Mouse (Mus musculus): ENCODE data around the gene Shmt2. TPM values are rescaled to one million over a fixed set of nuclear protein-coding genes. Genes with fewer than 3 reads are reported as not detected.

Shmt2 gene
- polyA plus RNA-seq, 1 experiment from 2014 or later: 91.5 TPM

GRCm38 (mm10) chr10:127516576-127517260 is 5.5 kb downstream of the Shmt2 start:
- Histone ChIP-seq H3K4me1 (ENCODE audit: control insufficient read depth, insufficient read depth, low read length) (peaks cover 49% of the 10 kb centered on the region), H3K4me3 (ENCODE audit: low read depth, low read length) (no peak overlapping the region), H3K9me3 (ENCODE audit: control insufficient read depth, low read length) (no peaks in the 10 kb centered on the region), H3K27me3 (ENCODE audit: control insufficient read depth, insufficient read depth, low read length) (peaks cover 24% of the 10 kb centered on the region), H3K9ac (ENCODE audit: low read length) (peak overlapping the region; percentile 2), H3K36me3 (ENCODE audit: control insufficient read depth, insufficient read depth, low read length) (peaks cover 2% of the 10 kb centered on the region; the same call in 1 of the 2 replicates), H3K27ac (ENCODE audit: low read depth, low read length) (no peak overlapping the region), H3K4me2 (ENCODE audit: low read depth) (peak overlapping the region; percentile 26)
- DNase-seq (ENCODE audit: low spot score): peak; percentile 67
- 4% methylated on average over 30 of the region's 30 CpGs for WGBS
- ATAC-seq (ENCODE audit: insufficient read depth, low FRiP score, low TSS enrichment): no peak

- H3K4me1 ChIP-seq (ENCODE audit: control insufficient read depth, insufficient read depth, low read length): peaks cover 49% of the 10 kb centered on the region
- peak overlapping the region; percentile 2; the same call in 1 of the 2 replicates for H3K9ac ChIP-seq (ENCODE audit: low read length)
- H3K9me3 ChIP-seq (ENCODE audit: control insufficient read depth, low read length): no peaks in the 10 kb centered on the region
- DNase-seq (ENCODE audit: low spot score) (peak; percentile 14), ATAC-seq (ENCODE audit: insufficient read depth, low FRiP score, low TSS enrichment) (no peak)
- H3K4me3 ChIP-seq (ENCODE audit: low read depth, low read length): no peak overlapping the region
- no peak overlapping the region for H3K27ac ChIP-seq (ENCODE audit: low read depth, low read length)
- WGBS: 13% methylated on average over 8 of the region's 8 CpGs
- peaks cover 2% of the 10 kb centered on the region; the same call in 1 of the 2 replicates for H3K36me3 ChIP-seq (ENCODE audit: control insufficient read depth, insufficient read depth, low read length)
- peak overlapping the region; percentile 26 for H3K4me2 ChIP-seq (ENCODE audit: low read depth)
- H3K27me3 ChIP-seq (ENCODE audit: control insufficient read depth, insufficient read depth, low read length): peaks cover 30% of the 10 kb centered on the region
Measured at GRCm38 (mm10) chr10:127515983-127516459, 6.2 kb downstream of the Shmt2 start.

GRCm38 (mm10) chr10:127515271-127515982 is 6.8 kb downstream of the Shmt2 start:
- Histone ChIP-seq H3K4me1 (ENCODE audit: control insufficient read depth, insufficient read depth, low read length) (peaks cover 53% of the 10 kb centered on the region), H3K27ac (ENCODE audit: low read depth, low read length) (no peak overlapping the region), H3K9me3 (ENCODE audit: control insufficient read depth, low read length) (no peaks in the 10 kb centered on the region), H3K27me3 (ENCODE audit: control insufficient read depth, insufficient read depth, low read length) (peaks cover 36% of the 10 kb centered on the region), H3K4me3 (ENCODE audit: low read depth, low read length) (no peak overlapping the region), H3K9ac (ENCODE audit: low read length) (no peak overlapping the region), H3K36me3 (ENCODE audit: control insufficient read depth, insufficient read depth, low read length) (peaks cover 2% of the 10 kb centered on the region; the same call in 1 of the 2 replicates), H3K4me2 (ENCODE audit: low read depth) (no peak overlapping the region)
- DNase-seq (ENCODE audit: low spot score): peak; percentile 34
- ATAC-seq (ENCODE audit: insufficient read depth, low FRiP score, low TSS enrichment): no peak
- 25% methylated on average over 9 of the region's 9 CpGs for WGBS

GRCm38 (mm10) chr10:127514764-127515163 is 7.5 kb downstream of the Shmt2 start, which contains the start of gene Ndufa4l2:
TSS of gene Ndufa4l2 (plus strand) at chr10:127514967.
- WGBS: 11% methylated on average over 6 of the region's 6 CpGs
- Histone ChIP-seq H3K9ac (ENCODE audit: low read length) (peak within 1 kb of the TSS; percentile 9), H3K9me3 (ENCODE audit: control insufficient read depth, low read length) (no peaks in the 10 kb centered on the region), H3K27me3 (ENCODE audit: control insufficient read depth, insufficient read depth, low read length) (peaks cover 38% of the 10 kb centered on the region), H3K27ac (ENCODE audit: low read depth, low read length) (peak within 1 kb of the TSS; percentile 2; the same call in 1 of the 2 replicates), H3K4me1 (ENCODE audit: control insufficient read depth, insufficient read depth, low read length) (peaks cover 60% of the 10 kb centered on the region), H3K4me2 (ENCODE audit: low read depth) (peak within 1 kb of the TSS; percentile 15; the same call in 1 of the 2 replicates), H3K36me3 (ENCODE audit: control insufficient read depth, insufficient read depth, low read length) (peaks cover 2% of the 10 kb centered on the region; the same call in 1 of the 2 replicates), H3K4me3 (ENCODE audit: low read depth, low read length) (no peak within 1 kb of the TSS)
- DNase-seq (ENCODE audit: low spot score): peak; percentile 14
- no peak for ATAC-seq (ENCODE audit: insufficient read depth, low FRiP score, low TSS enrichment)

GRCm38 (mm10) chr10:127514111-127514698 is 8.0 kb downstream of the Shmt2 start:
- Histone ChIP-seq H3K9ac (ENCODE audit: low read length) (no peak overlapping the region; the same call in 1 of the 2 replicates), H3K9me3 (ENCODE audit: control insufficient read depth, low read length) (no peaks in the 10 kb centered on the region), H3K4me1 (ENCODE audit: control insufficient read depth, insufficient read depth, low read length) (peaks cover 65% of the 10 kb centered on the region), H3K4me2 (ENCODE audit: low read depth) (no peak overlapping the region; the same call in 1 of the 2 replicates), H3K36me3 (ENCODE audit: control insufficient read depth, insufficient read depth, low read length) (no peaks in the 10 kb centered on the region; the same call in 1 of the 2 replicates), H3K4me3 (ENCODE audit: low read depth, low read length) (no peak overlapping the region), H3K27ac (ENCODE audit: low read depth, low read length) (no peak overlapping the region), H3K27me3 (ENCODE audit: control insufficient read depth, insufficient read depth, low read length) (peaks cover 39% of the 10 kb centered on the region)
- WGBS: 10% methylated on average over 13 of the region's 13 CpGs
- no peak for ATAC-seq (ENCODE audit: insufficient read depth, low FRiP score, low TSS enrichment)
- no peak for DNase-seq (ENCODE audit: low spot score)

GRCm38 (mm10) chr10:127513501-127514091 is 8.6 kb downstream of the Shmt2 start:
- H3K27me3 ChIP-seq (ENCODE audit: control insufficient read depth, insufficient read depth, low read length): peaks cover 39% of the 10 kb centered on the region
- DNase-seq (ENCODE audit: low spot score) (peak; percentile 56), ATAC-seq (ENCODE audit: insufficient read depth, low FRiP score, low TSS enrichment) (0 out of 2 replicates have a peak, but pooled peaks have one; percentile 14)
- H3K36me3 ChIP-seq (ENCODE audit: control insufficient read depth, insufficient read depth, low read length): no peaks in the 10 kb centered on the region; the same call in 1 of the 2 replicates
- no peak overlapping the region for H3K4me3 ChIP-seq (ENCODE audit: low read depth, low read length)
- peak overlapping the region; percentile 9 for H3K9ac ChIP-seq (ENCODE audit: low read length)
- peak overlapping the region; percentile 2; the same call in 1 of the 2 replicates for H3K27ac ChIP-seq (ENCODE audit: low read depth, low read length)
- peak overlapping the region; percentile 39 for H3K4me2 ChIP-seq (ENCODE audit: low read depth)
- no peaks in the 10 kb centered on the region for H3K9me3 ChIP-seq (ENCODE audit: control insufficient read depth, low read length)
- peaks cover 67% of the 10 kb centered on the region for H3K4me1 ChIP-seq (ENCODE audit: control insufficient read depth, insufficient read depth, low read length)
- under 1% methylated on average over 16 of the region's 16 CpGs for WGBS

GRCm38 (mm10) chr10:127512813-127513212 is 9.4 kb downstream of the Shmt2 start:
- Histone ChIP-seq H3K27me3 (ENCODE audit: control insufficient read depth, insufficient read depth, low read length) (peaks cover 39% of the 10 kb centered on the region), H3K9ac (ENCODE audit: low read length) (peak overlapping the region; percentile 1; the same call in 1 of the 2 replicates), H3K9me3 (ENCODE audit: control insufficient read depth, low read length) (no peaks in the 10 kb centered on the region), H3K4me2 (ENCODE audit: low read depth) (peak overlapping the region; percentile 56), H3K4me3 (ENCODE audit: low read depth, low read length) (peak overlapping the region; percentile 30), H3K36me3 (ENCODE audit: control insufficient read depth, insufficient read depth, low read length) (no peaks in the 10 kb centered on the region), H3K27ac (ENCODE audit: low read depth, low read length) (peak overlapping the region; percentile 91), H3K4me1 (ENCODE audit: control insufficient read depth, insufficient read depth, low read length) (peaks cover 67% of the 10 kb centered on the region)
- DNase-seq (ENCODE audit: low spot score) (peak; percentile 96), ATAC-seq (ENCODE audit: insufficient read depth, low FRiP score, low TSS enrichment) (0 out of 2 replicates have a peak, but pooled peaks have one; percentile 10)
- WGBS: 0% methylated on average over 27 of the region's 27 CpGs

- H3K36me3 ChIP-seq (ENCODE audit: control insufficient read depth, insufficient read depth, low read length): no peaks in the 10 kb centered on the region
- whole genome bisulfite sequencing: 3% methylated on average over 7 of the region's 7 CpGs
- H3K27ac ChIP-seq (ENCODE audit: low read depth, low read length): peak overlapping the region; percentile 91
- peaks cover 44% of the 10 kb centered on the region for H3K27me3 ChIP-seq (ENCODE audit: control insufficient read depth, insufficient read depth, low read length)
- no peak for DNase-seq (ENCODE audit: low spot score)
- peak overlapping the region; percentile 63 for H3K9ac ChIP-seq (ENCODE audit: low read length)
- peak overlapping the region; percentile 30 for H3K4me3 ChIP-seq (ENCODE audit: low read depth, low read length)
- no peaks in the 10 kb centered on the region for H3K9me3 ChIP-seq (ENCODE audit: control insufficient read depth, low read length)
- H3K4me1 ChIP-seq (ENCODE audit: control insufficient read depth, insufficient read depth, low read length): peaks cover 66% of the 10 kb centered on the region
- ATAC-seq (ENCODE audit: insufficient read depth, low FRiP score, low TSS enrichment): no peak
- peak overlapping the region; percentile 56 for H3K4me2 ChIP-seq (ENCODE audit: low read depth)
Measured at GRCm38 (mm10) chr10:127512307-127512666, 10.0 kb downstream of the Shmt2 start.

Data from neural tube, embryonic 11.5 days (tissue).